Mouse (Mus musculus) midbrain, embryonic 11.5 days (tissue): ENCODE measurements around the gene Acsl4. TPM values are rescaled to one million over a fixed set of nuclear protein-coding genes. Genes with fewer than 3 reads are reported as not detected.

Experiments used
- ATAC-seq: fragments of 200-750 bp; cut with Nextera tagmentation; 2 replicates; pipeline ENCODE4 v1.8.0; 2017; ENCODE audit warnings: moderate TSS enrichment, moderate library complexity; ENCODE audit not compliant: low FRiP score
- DNase-seq: peaks from one replicate; pipeline ENCODE4 v3.0.0; 2015; ENCODE audit warnings: low spot score; ENCODE audit errors: missing footprints
- H3K27ac ChIP-seq: fragments of 300-500 bp; sonication (generic); 2 replicates; pipeline ENCODE4 v1.5.1; 2014; ENCODE audit warnings: low read depth, low read length
- H3K27me3 ChIP-seq: fragments of 300-500 bp; sonication (generic); 2 replicates; pipeline ENCODE4 v1.6.1; 2014; ENCODE audit warnings: mild to moderate bottlenecking, low read length, moderate library complexity, mixed read lengths; ENCODE audit not compliant: control insufficient read depth, insufficient read depth
- H3K36me3 ChIP-seq: fragments of 300-500 bp; sonication (generic); 2 replicates; pipeline ENCODE4 v1.6.1; 2014; ENCODE audit warnings: mild to moderate bottlenecking, low read length, moderate library complexity, mixed read lengths; ENCODE audit not compliant: control insufficient read depth, insufficient read depth
- H3K4me1 ChIP-seq: fragments of 300-500 bp; sonication (generic); 2 replicates; pipeline ENCODE4 v1.6.1; 2014; ENCODE audit warnings: low read length; ENCODE audit not compliant: control insufficient read depth, insufficient read depth
- H3K4me2 ChIP-seq: fragments of 300-500 bp; sonication (generic); 2 replicates; pipeline ENCODE4 v1.6.1; 2014; ENCODE audit warnings: mild to moderate bottlenecking, moderate library complexity
- H3K4me3 ChIP-seq: fragments of 300-500 bp; sonication (generic); 2 replicates; pipeline ENCODE4 v1.5.1; 2014; ENCODE audit warnings: low read depth, low read length
- H3K9ac ChIP-seq: fragments of 300-500 bp; sonication (generic); 2 replicates; pipeline ENCODE4 v1.6.1; 2014; ENCODE audit warnings: low read length
- H3K9me3 ChIP-seq: fragments of 300-500 bp; sonication (generic); 2 replicates; pipeline ENCODE4 v1.6.1; 2016; ENCODE audit warnings: low read length; ENCODE audit not compliant: control insufficient read depth
- WGBS: fragments of 180-500 bp; shearing (Covaris S2); extraction: QIAGEN DNeasy Blood & Tissue Kit; methylation state at CpG from one replicate; pipeline ENCODE4 v1.1.7; 2014; 5-methylcytosine and 5-hydroxymethylcytosine counted together
- polyA plus RNA-seq: library from polyadenylated mRNA; unstranded; fragments of >200 nt; fragmentation: Nextera tagmentation; extraction: Ambion mirVana; gene quantifications from 2 replicates; pipeline ENCODE4 v1.2.1, GENCODE M21; 2014

Acsl4 gene
- 27.1 and 32.8 TPM in 2 replicates for polyA plus RNA-seq

GRCm38 (mm10) chrX:142390247-142390908, at the start of gene Acsl4:
Acsl4 (minus strand) TSS chrX:142390535.
- H3K9me3 ChIP-seq, result no peaks in the 10 kb centered on the region
- H3K27ac ChIP-seq, result peak within 1 kb of the TSS; percentile 73
- H3K4me1 ChIP-seq, result no peaks in the 10 kb centered on the region
- H3K4me3 ChIP-seq, result peak within 1 kb of the TSS; percentile 55
- peak; percentile 98 for DNase-seq
- ATAC-seq, result peak; percentile 98
- 0 out of 2 replicates have a peak, but pooled peaks cover 3% of the 10 kb centered on the region for H3K27me3 ChIP-seq
- 7% methylated on average over 47 of the region's 59 CpGs for WGBS
- no peaks in the 10 kb centered on the region for H3K36me3 ChIP-seq
- peak within 1 kb of the TSS; percentile 42 for H3K4me2 ChIP-seq
- peak within 1 kb of the TSS; percentile 66 for H3K9ac ChIP-seq

- 0 out of 2 replicates have a peak, but pooled peaks cover 2% of the 10 kb centered on the region for H3K27me3 ChIP-seq
- no peak overlapping the region for H3K4me2 ChIP-seq
- H3K9me3 ChIP-seq, result no peaks in the 10 kb centered on the region
- DNase-seq (no peak), ATAC-seq (no peak)
- H3K27ac ChIP-seq, result no peak overlapping the region
- H3K4me3 ChIP-seq, result no peak overlapping the region
- WGBS, result 33% methylated on average over 4 of the region's 4 CpGs
- no peaks in the 10 kb centered on the region for H3K36me3 ChIP-seq
- no peaks in the 10 kb centered on the region for H3K4me1 ChIP-seq
- no peak overlapping the region for H3K9ac ChIP-seq
Measured at GRCm38 (mm10) chrX:142437971-142438504, 47.7 kb upstream of the Acsl4 start.

- no peaks in the 10 kb centered on the region for H3K4me1 ChIP-seq
- no peak overlapping the region for H3K4me2 ChIP-seq
- no peaks in the 10 kb centered on the region for H3K9me3 ChIP-seq
- ATAC-seq (no peak), DNase-seq (no peak)
- no peak overlapping the region for H3K4me3 ChIP-seq
- H3K36me3 ChIP-seq, result no peaks in the 10 kb centered on the region
- H3K27ac ChIP-seq, result no peak overlapping the region
- H3K9ac ChIP-seq, result no peak overlapping the region
- 90% methylated on average over 3 of the region's 3 CpGs for WGBS
- H3K27me3 ChIP-seq, result 0 out of 2 replicates have a peak, but pooled peaks cover 4% of the 10 kb centered on the region
Measured at GRCm38 (mm10) chrX:142432846-142433245, 42.5 kb upstream of the Acsl4 start.

GRCm38 (mm10) chrX:142427111-142427510, 36.8 kb upstream of the Acsl4 start:
- H3K27me3 ChIP-seq, result peaks cover 2% of the 10 kb centered on the region; the same call in 1 of the 2 replicates
- WGBS, result 68% methylated on average over 4 of the region's 4 CpGs
- H3K4me3 ChIP-seq, result no peak overlapping the region

GRCm38 (mm10) chrX:142426628-142427027, 36.3 kb upstream of the Acsl4 start:
- DNase-seq (no peak), ATAC-seq (no peak)
- Histone ChIP-seq H3K36me3 (no peaks in the 10 kb centered on the region), H3K27me3 (peaks cover 2% of the 10 kb centered on the region; the same call in 1 of the 2 replicates), H3K4me3 (no peak overlapping the region), H3K27ac (no peak overlapping the region), H3K4me2 (no peak overlapping the region), H3K9ac (no peak overlapping the region), H3K4me1 (no peaks in the 10 kb centered on the region), H3K9me3 (no peaks in the 10 kb centered on the region)
- WGBS, result 84% methylated on average over 4 of the region's 4 CpGs

More at GRCm38 (mm10) chrX:142427111-142427510, 36.8 kb upstream of the Acsl4 start:
- H3K27ac ChIP-seq, result no peak overlapping the region
- H3K36me3 ChIP-seq, result no peaks in the 10 kb centered on the region
- no peak for ATAC-seq
- no peak for DNase-seq
- no peak overlapping the region for H3K9ac ChIP-seq
- H3K4me1 ChIP-seq, result no peaks in the 10 kb centered on the region
- H3K9me3 ChIP-seq, result no peaks in the 10 kb centered on the region
- no peak overlapping the region for H3K4me2 ChIP-seq

- Histone ChIP-seq H3K27me3 (no peaks in the 10 kb centered on the region), H3K4me2 (no peak overlapping the region), H3K27ac (no peak overlapping the region), H3K4me1 (no peaks in the 10 kb centered on the region), H3K9ac (no peak overlapping the region), H3K9me3 (no peaks in the 10 kb centered on the region), H3K4me3 (no peak overlapping the region), H3K36me3 (no peaks in the 10 kb centered on the region)
- DNase-seq, result no peak
- ATAC-seq, result no peak
- WGBS, result 79% methylated on average over 2 of the region's 2 CpGs
Measured at GRCm38 (mm10) chrX:142413884-142414283, 23.5 kb upstream of the Acsl4 start.

GRCm38 (mm10) chrX:142410060-142410459, 19.7 kb upstream of the Acsl4 start:
- ATAC-seq (no peak), DNase-seq (no peak)
- no peaks in the 10 kb centered on the region for H3K36me3 ChIP-seq
- no peaks in the 10 kb centered on the region for H3K9me3 ChIP-seq
- WGBS, result 78% methylated on average over 3 of the region's 3 CpGs
- no peak overlapping the region for H3K27ac ChIP-seq
- H3K9ac ChIP-seq, result no peak overlapping the region
- no peaks in the 10 kb centered on the region for H3K27me3 ChIP-seq
- H3K4me2 ChIP-seq, result no peak overlapping the region
- no peaks in the 10 kb centered on the region for H3K4me1 ChIP-seq
- H3K4me3 ChIP-seq, result no peak overlapping the region

- Histone ChIP-seq H3K4me1 (no peaks in the 10 kb centered on the region), H3K27me3 (no peaks in the 10 kb centered on the region), H3K4me2 (no peak overlapping the region), H3K9ac (no peak overlapping the region), H3K36me3 (no peaks in the 10 kb centered on the region), H3K4me3 (no peak overlapping the region), H3K9me3 (no peaks in the 10 kb centered on the region), H3K27ac (no peak overlapping the region)
- DNase-seq (no peak), ATAC-seq (no peak)
- WGBS, result 91% methylated on average over 3 of the region's 3 CpGs
Measured at GRCm38 (mm10) chrX:142409338-142409737, 19.0 kb upstream of the Acsl4 start.

- H3K4me1 ChIP-seq, result no peaks in the 10 kb centered on the region
- H3K27ac ChIP-seq, result no peak overlapping the region
- no peaks in the 10 kb centered on the region; the same call in 1 of the 2 replicates for H3K27me3 ChIP-seq
- no peaks in the 10 kb centered on the region for H3K9me3 ChIP-seq
- no peak overlapping the region for H3K9ac ChIP-seq
- DNase-seq, result no peak
- no peak overlapping the region for H3K4me3 ChIP-seq
- no peak for ATAC-seq
- H3K4me2 ChIP-seq, result no peak overlapping the region
- no peaks in the 10 kb centered on the region for H3K36me3 ChIP-seq
Measured at GRCm38 (mm10) chrX:142403114-142403513, 12.8 kb upstream of the Acsl4 start.
